Mouse (Mus musculus) frontal cortex, postnatal 36 days (tissue): ENCODE results near the gene St6galnac6.

ENCODE experiments used
- DNase-seq, 2 experiments: peaks; one replicate each; pipeline ENCODE4 v3.0.0; 2022; ENCODE audit warnings: low spot score in 2 of 2

St6galnac6 gene

GRCm38 (mm10) chr2:32585149-32585714 lies 14.3 kb upstream of the St6galnac6 start:
- DNase-seq = no peak

DNA sequence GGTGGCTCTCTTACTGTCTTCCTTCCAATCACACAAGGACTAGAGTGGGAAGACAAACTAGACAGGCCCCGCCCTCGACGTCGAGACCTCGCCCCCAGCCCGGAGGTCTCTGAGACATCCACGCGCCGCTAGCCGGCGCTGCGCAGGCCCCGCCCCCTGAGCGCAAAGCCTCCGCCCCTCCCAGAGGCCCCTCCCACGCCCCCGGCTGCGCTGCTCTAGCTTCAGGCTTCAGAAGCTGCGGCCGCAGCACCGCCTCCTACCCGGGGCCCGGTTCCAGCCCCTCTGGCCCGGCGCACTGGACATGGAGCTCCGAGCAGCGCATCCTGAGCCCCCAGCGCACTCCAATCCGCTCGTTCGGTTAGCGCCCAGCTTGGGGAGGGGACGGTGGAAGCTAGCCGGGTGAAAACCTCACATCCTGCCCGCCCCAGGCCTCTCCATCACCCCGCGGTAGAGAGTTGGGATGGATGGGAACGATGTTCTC lies 12.6 kb upstream of the St6galnac6 start, which contains the start of gene St6galnac4:
St6galnac4 (plus strand) TSS at position 225 of the 481 bp plus-strand sequence.
- peak; percentile 87 to 88 for DNase-seq

- no peak for DNase-seq
Measured at GRCm38 (mm10) chr2:32587731-32588321, 11.7 kb upstream of the St6galnac6 start.

DNA sequence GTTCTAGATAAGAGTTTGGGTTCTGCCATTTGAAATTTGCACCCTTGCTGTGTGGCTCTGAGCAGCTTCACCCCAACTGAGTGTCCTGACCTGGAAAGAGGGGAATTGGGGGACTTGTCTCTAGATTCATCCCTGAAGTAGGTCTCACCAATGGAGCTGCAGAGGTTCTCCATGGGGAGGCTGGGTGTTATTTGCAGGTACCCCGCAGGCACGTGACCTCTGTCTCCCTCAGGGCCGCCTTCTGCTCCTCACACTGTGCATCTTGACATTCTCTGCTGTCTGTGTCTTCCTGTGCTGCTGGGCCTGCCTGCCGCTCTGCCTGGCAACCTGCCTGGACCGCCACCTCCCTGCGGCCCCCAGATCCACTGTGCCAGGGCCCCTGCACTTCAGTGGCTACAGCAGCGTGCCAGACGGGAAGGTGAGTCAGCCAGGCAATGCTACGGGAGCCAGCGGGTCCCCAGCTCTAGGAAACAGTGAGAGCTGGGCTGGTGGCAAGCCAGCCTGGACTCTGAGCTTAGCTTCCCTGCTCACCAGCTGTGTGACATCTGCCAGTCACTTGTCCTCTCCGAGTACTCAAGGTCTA lies 10.2 kb upstream of the St6galnac6 start:
- peak; percentile 68 to 69 for DNase-seq

DNA sequence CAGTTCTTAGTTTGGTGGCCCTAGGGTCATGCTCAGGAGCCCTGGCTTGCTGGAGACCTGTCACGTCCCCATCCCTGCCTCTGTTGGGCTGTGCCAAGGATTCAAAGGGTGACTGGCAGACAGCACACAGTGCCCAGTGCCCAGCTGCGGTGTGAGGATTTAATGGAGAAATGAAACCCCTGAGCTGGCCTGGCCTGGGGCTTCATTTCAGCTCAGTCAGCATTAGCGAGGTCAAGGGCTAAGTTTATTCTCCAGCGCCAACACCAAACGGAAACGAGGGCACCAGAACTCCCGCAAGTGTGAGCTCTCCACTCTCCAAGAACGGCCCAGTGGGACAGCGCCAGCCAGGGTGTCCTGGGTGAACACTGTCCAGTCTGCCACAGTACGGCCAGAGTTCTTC lies 9.3 kb upstream of the St6galnac6 start:
- DNase-seq = no peak

DNA sequence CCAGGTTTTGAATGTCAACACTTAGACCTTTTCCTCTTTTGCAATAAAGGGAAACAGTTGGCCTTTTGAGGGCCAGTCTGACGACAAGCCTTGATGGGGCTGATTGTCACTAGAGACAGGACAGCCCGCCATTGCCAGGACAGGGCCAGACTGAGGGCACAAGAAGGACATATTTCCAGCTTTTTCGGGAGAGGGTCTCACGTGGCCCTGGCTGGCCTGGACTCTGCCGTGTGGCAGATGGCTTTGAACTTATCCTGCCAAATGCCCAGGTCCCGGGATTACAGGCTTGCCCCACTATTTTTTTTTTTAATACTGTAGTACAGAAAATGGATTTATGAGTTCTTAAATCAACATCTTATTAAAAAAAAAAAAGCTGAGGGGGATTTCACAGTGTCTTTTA lies 8.3 kb upstream of the St6galnac6 start:
- DNase-seq = no peak

- no peak for DNase-seq
Measured at GRCm38 (mm10) chr2:32596725-32597124, 2.8 kb upstream of the St6galnac6 start.

- DNase-seq = no peak
Measured at GRCm38 (mm10) chr2:32597248-32597647, 2.3 kb upstream of the St6galnac6 start.

DNA sequence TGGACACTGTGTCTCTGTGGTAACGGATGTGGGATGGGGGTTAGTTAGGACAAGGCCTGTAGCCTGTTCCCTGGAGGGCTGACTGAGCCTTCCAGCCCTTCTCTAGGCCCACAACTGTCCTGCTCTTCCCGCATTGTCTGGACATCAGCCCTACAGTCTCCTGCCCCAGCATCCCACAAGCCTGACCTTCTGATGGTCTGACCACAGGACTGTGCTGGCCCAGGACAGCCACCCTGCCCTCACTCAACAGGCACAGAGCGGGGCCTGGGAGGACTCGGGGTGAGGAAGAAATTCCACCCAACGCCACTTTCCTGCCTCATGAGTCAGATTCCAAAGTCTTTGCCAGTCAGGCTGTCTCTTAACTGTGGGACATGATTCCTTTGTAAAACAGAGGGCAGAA lies 1.8 kb upstream of the St6galnac6 start:
- DNase-seq = no peak

DNA sequence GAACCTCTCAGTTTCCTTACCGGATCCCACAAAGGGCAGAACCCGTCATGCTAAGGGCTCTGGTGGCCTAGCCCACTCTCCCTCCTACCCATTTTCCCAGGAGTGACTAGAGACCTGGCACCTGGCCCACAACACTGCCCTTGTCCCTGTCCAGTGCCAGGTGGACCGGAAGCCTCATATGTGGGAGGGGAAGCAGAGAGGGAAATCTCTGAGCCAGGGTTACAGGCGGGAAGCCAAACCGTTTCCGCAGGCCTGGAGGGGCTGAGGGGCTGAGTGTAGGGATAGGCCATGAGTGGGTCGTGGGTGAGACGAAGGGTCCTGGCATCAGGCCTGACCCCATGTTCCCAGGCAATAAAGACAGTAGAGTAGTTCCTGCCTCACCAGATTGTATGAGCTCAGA lies 1.0 kb upstream of the St6galnac6 start:
- no peak for DNase-seq

GRCm38 (mm10) chr2:32601417-32602065 lies 2.0 kb downstream of the St6galnac6 start:
- DNase-seq = no peak

- peak; percentile 88 to 91 for DNase-seq
Measured at GRCm38 (mm10) chr2:32602600-32603054, 3.1 kb downstream of the St6galnac6 start.

GRCm38 (mm10) chr2:32604631-32605030 lies 5.1 kb downstream of the St6galnac6 start:
- DNase-seq = no peak

GRCm38 (mm10) chr2:32606161-32607142 lies 6.9 kb downstream of the St6galnac6 start:
- peak; percentile 78 to 80 for DNase-seq

DNA sequence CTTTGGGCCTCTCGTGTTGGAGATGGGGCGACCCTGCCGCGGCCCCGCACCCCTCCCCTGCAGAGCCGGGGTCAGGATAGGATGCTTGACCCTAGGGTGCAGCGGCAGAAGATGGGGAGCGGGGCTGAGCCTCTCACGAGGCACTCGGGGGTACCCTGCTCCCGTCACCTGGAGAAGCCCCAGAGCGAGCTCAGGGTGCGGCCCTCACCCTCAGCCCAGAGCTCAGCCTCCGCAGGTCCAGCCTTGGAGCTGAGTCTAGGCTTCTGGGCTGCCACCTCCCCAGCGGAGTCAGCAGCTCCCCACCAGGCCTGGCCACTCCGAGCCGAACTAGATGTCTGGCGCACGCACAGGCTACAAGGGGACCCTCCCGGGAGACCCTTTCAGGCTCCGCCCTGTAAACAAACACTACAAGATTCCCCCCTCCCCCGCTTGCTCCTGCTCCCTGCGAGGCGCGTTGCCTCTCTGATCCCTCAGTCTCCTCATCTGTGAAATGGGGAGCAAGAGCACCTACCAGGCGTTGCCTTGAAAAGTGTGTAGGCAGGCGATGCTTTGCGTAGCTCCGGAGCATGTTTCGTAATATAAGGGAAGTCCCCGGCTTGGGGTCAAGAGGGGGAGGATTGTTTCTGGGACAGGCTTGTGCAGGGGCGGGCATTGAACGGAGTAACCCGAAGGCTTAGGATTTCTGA lies 7.9 kb downstream of the St6galnac6 start:
- DNase-seq = peak; percentile 45 to 55

DNA sequence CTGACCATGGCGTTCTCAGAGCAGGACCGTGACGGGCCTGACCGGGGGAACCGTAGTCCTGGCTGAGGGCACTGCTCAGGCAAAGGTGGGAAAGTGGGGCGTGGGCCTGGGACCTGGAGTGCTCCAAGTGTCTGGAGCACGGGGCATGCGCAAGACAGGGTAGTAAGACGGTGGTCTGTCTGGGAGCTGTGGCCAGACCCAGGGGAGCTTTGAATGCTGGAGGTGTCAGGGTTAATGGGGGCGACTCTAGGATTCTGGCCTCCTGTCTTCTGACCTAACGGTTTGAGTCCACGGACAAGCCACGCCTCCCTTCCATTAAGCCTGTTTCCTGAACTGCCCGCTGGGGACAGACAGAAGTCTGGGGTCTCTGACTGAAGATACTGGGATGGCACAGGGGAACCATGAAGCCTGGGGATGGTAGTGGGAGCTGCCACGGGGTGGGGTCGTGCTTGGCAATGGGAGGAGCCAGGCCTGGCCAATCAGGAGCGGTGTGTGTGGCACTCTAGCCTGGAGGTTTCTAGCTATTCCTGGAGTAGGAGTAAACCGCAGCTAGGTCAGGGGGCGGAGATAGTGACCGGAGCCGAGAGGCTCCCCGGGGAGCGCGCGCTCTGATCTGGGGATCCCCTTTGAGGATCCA lies 8.8 kb downstream of the St6galnac6 start:
- peak; percentile 45 to 52 for DNase-seq

- DNase-seq = no peak
Measured at GRCm38 (mm10) chr2:32608778-32609435, 9.4 kb downstream of the St6galnac6 start.

DNA sequence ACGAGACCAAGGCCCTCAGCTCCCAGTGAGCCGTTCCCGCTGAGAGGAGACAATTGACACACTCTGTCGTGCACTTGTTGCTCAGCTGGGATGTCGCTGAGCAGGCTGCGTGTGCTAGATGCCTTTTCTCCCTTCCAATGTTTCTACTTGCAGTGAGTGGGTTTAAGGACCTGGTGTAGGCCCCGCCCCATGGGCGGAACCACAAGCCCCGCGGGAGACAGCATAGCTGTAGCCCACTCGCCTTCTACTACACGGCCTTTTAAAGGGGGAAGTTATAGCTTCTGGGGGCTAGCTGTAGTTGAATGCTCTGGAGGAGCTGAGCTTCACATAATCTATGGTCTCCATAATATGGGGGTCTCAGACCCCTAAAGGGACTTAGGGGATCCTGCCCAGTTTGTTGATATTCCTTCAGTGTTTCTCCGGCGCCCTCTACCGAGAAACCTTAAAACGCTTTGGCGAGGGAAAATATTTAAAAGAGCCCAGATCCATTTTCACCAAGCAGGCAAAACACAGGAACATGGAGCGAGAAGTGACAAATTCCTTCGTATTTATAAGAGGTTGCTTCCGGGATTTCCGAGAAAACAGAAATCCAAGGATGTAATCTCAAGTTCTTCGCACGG lies 11.2 kb downstream of the St6galnac6 start:
- DNase-seq = peak; percentile 45 to 66

DNA sequence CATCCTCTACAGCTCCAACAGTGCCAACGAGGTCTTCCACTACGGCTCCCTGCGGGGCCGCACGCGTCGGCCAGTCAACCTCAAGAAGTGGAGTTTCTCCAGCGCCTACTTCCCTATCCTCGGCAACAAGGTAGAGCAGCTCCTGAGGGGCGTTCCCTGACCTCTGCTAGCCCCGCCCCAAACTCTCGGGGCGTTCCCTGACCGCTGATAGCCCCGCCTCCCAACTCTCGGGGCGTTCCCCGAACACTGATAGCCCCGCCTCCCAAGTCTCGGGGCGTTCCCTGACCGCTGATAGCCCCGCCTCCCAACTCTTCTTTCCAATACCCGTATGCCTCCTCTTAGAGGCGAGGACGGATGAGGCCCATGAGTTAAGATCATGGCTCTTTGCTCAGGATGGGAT lies 12.8 kb downstream of the St6galnac6 start:
- DNase-seq = no peak
